Mouse (Mus musculus) forebrain, embryonic 16.5 days (tissue): ENCODE data around the gene Vstm4. TPM values are rescaled to one million over a fixed set of nuclear protein-coding genes. Genes with fewer than 3 reads are reported as not detected.

Experiments
- ATAC-seq: fragments of 200-750 bp; cut with Nextera tagmentation; 2 replicates; pipeline ENCODE4 v1.8.0; 2017; ENCODE audit warnings: mild to moderate bottlenecking, moderate library complexity
- H3K27ac ChIP-seq: fragments of 300-500 bp; sonication (generic); 2 replicates; pipeline ENCODE4 v1.5.1; 2014; ENCODE audit warnings: low read length, control low read depth
- H3K27me3 ChIP-seq: fragments of 300-500 bp; sonication (generic); replicated peaks from 2 replicates; pipeline ENCODE4 v1.6.1; 2014; ENCODE audit warnings: low read length; ENCODE audit not compliant: control insufficient read depth, insufficient read depth
- H3K36me3 ChIP-seq: fragments of 300-500 bp; sonication (generic); 2 replicates; pipeline ENCODE4 v1.6.1; 2014; ENCODE audit not compliant: control insufficient read depth, insufficient read depth
- H3K4me1 ChIP-seq: fragments of 300-500 bp; sonication (generic); replicated peaks from 2 replicates; pipeline ENCODE4 v1.6.1; 2014; ENCODE audit warnings: low read length; ENCODE audit not compliant: control insufficient read depth, insufficient read depth
- H3K4me2 ChIP-seq: fragments of 300-500 bp; sonication (generic); 2 replicates; pipeline ENCODE4 v1.6.1; 2014; ENCODE audit warnings: mild to moderate bottlenecking, low read length, control low read depth
- H3K4me3 ChIP-seq: fragments of 300-500 bp; sonication (generic); replicated peaks from 2 replicates; pipeline ENCODE4 v1.5.1; 2014; ENCODE audit warnings: mild to moderate bottlenecking, low read length, control low read depth
- H3K9ac ChIP-seq: fragments of 300-500 bp; sonication (generic); replicated peaks from 2 replicates; pipeline ENCODE4 v1.6.1; 2014; ENCODE audit warnings: low read depth, low read length, control low read depth
- H3K9me3 ChIP-seq: fragments of 300-500 bp; sonication (generic); 2 replicates; pipeline ENCODE4 v1.6.1; 2016; ENCODE audit warnings: low read length; ENCODE audit not compliant: control insufficient read depth
- WGBS: fragments of 180-500 bp; shearing (Covaris S2); extraction: QIAGEN DNeasy Blood & Tissue Kit; methylation state at CpG from one replicate; pipeline ENCODE4 v1.1.7; 2014; 5-methylcytosine and 5-hydroxymethylcytosine counted together
- polyA plus RNA-seq: library from polyadenylated mRNA; unstranded; fragments of >200 nt; fragmentation: Nextera tagmentation; extraction: Ambion mirVana; gene quantifications from 2 replicates; pipeline ENCODE4 v1.2.1, GENCODE M21; 2015

Gene Vstm4
- 6.4 and 8.8 TPM in 2 replicates for polyA plus RNA-seq

DNA sequence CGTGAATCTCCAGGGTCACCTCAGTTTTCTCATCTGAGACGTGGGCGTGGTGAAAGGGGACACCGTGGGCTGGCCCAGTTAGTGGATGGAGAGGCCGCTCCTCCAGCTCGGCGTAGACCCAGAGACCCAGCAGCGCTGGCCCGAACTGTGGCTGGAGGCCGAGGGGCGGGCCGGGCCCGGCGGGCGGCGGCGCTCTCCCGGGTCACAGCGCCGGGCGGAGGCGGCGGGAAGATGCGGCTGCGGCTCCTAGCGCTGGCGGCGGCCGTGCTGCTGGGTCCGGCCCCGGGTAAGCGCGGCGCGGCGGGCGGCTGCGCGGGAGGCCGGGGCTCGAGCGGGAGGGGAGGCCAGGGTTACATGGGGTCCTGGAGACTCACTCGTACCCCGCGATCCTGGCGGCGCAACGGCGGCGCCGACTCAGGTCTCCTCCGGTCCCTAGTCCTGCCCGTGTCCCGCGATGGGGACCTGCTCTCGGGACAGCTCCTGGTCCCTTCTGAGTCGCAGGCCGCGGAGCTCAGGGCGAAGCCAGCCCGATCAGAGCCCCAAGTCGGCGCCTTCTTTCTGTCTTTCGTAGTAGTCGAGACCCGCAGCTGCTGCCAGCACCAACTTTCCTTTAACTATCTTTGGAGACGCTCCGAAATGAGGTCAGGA is at the start of gene Vstm4:
Vstm4 (plus strand) TSS at position 76 of the 648 bp plus-strand sequence.
- H3K4me1 ChIP-seq, result peaks cover 7% of the 10 kb centered on the region
- no peak within 1 kb of the TSS for H3K27ac ChIP-seq
- peak within 1 kb of the TSS; percentile 77 for H3K4me2 ChIP-seq
- ATAC-seq, result peak; percentile 82
- H3K36me3 ChIP-seq, result no peaks in the 10 kb centered on the region
- peak within 1 kb of the TSS; percentile 67 for H3K9ac ChIP-seq
- H3K9me3 ChIP-seq, result no peaks in the 10 kb centered on the region
- H3K27me3 ChIP-seq, result no peaks in the 10 kb centered on the region; the same call in 1 of the 2 replicates
- WGBS, result under 1% methylated on average over 61 of the region's 68 CpGs
- peak within 1 kb of the TSS; percentile 53 for H3K4me3 ChIP-seq

DNA sequence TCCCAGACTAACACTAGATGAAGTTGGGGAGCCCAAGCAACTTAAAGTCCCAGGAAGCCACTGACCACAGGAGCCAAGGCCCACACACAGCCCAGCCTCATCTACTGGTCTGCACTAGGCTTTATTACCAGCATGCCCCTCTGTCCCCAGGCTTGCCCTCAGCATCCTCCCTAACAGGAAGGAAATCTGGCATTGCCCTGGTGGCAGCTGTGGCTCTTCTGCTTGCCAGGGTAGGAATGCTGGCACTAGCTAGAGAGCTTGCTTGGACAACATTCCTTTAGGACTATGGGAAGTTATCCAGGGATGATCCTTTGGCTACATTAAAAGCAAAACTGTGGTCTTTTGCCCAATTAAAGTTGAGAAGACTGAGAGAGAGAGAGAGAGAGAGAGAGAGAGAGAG is 46.4 kb upstream of the Vstm4 start:
- no peak overlapping the region for H3K4me2 ChIP-seq
- H3K36me3 ChIP-seq, result no peaks in the 10 kb centered on the region
- H3K4me1 ChIP-seq, result no peaks in the 10 kb centered on the region
- H3K27me3 ChIP-seq, result no peaks in the 10 kb centered on the region
- no peak overlapping the region for H3K27ac ChIP-seq
- no peak for ATAC-seq
- no peak overlapping the region for H3K9ac ChIP-seq
- no peak overlapping the region for H3K4me3 ChIP-seq
- no peaks in the 10 kb centered on the region for H3K9me3 ChIP-seq

DNA sequence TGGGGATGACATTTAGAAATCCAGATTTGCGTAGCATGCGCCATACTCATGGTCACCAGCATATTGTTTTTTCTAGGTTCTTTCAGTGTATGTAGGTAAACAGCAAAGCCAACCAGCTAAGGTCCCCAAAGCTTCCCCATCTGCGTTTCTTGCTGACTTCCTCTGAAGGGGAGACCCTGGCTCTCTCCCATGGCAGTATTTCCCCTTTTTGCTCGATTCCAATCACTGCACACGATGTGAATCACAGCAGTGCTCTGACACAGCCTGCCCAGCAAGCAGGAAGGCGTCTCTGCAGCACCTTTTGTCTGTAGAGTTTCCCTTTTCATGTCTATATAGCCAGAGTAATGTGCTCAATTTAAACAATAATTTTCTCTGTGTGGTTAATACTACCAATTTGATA is 44.1 kb upstream of the Vstm4 start:
- no peaks in the 10 kb centered on the region for H3K27me3 ChIP-seq
- no peaks in the 10 kb centered on the region for H3K9me3 ChIP-seq
- no peak for ATAC-seq
- no peak overlapping the region for H3K27ac ChIP-seq
- H3K9ac ChIP-seq, result no peak overlapping the region
- no peaks in the 10 kb centered on the region for H3K36me3 ChIP-seq
- H3K4me2 ChIP-seq, result no peak overlapping the region
- H3K4me3 ChIP-seq, result no peak overlapping the region
- no peaks in the 10 kb centered on the region for H3K4me1 ChIP-seq
- WGBS, result 62% methylated on average over 6 of the region's 6 CpGs

DNA sequence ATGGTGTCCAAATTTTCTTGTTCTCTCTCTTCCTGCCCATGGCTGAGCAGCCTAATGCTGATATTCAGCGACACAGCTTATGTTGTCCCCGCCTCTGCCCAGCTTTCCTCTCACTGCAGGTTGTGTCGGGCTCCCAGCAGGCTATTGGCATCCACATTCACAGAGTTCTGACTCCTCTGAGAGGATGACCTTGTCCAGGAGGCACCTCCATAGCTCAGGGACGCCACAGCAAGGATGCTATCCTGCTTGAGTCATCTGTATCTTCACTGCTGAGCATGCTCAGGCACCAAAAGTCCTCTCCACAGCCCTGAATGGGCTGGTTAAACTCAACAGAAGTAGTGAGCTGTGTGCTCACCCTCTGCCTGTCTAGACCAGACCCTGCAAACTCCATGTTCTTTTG is 41.6 kb upstream of the Vstm4 start:
- H3K4me2 ChIP-seq, result no peak overlapping the region
- H3K27me3 ChIP-seq, result no peaks in the 10 kb centered on the region
- H3K4me1 ChIP-seq, result no peaks in the 10 kb centered on the region
- 68% methylated on average over 4 of the region's 4 CpGs for WGBS
- no peak overlapping the region for H3K27ac ChIP-seq
- H3K9ac ChIP-seq, result no peak overlapping the region
- no peak for ATAC-seq
- H3K36me3 ChIP-seq, result no peaks in the 10 kb centered on the region
- H3K9me3 ChIP-seq, result no peaks in the 10 kb centered on the region
- H3K4me3 ChIP-seq, result no peak overlapping the region

GRCm38 (mm10) chr14:32816533-32816932 is 40.0 kb upstream of the Vstm4 start:
- H3K27me3 ChIP-seq, result no peaks in the 10 kb centered on the region
- no peaks in the 10 kb centered on the region for H3K4me1 ChIP-seq
- 79% methylated on average over 4 of the region's 4 CpGs for WGBS
- no peak for ATAC-seq
- no peaks in the 10 kb centered on the region for H3K36me3 ChIP-seq
- no peaks in the 10 kb centered on the region for H3K9me3 ChIP-seq
- no peak overlapping the region for H3K9ac ChIP-seq
- H3K27ac ChIP-seq, result no peak overlapping the region
- H3K4me2 ChIP-seq, result no peak overlapping the region
- H3K4me3 ChIP-seq, result no peak overlapping the region

DNA sequence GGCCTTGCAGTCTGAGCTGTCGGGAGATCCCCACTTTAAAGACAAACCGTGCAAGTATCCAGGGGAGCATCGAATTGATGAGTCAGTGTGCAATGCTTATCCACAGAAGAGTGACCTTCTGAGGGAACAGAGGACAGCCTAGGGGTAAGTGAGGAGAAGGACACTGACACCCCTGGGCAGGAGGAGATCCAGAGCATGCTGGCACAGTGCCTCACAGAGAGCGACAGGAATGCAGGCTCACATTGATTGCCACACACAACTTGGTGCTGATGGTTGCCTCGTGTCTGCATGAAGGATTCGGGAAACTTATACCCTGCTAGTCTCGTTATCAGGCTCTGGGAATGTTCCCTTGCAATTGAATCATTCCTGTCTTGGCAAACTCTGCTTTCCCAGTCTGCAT is 39.3 kb upstream of the Vstm4 start:
- no peak for ATAC-seq
- no peaks in the 10 kb centered on the region for H3K4me1 ChIP-seq
- H3K27me3 ChIP-seq, result no peaks in the 10 kb centered on the region
- WGBS, result 56% methylated on average over 7 of the region's 7 CpGs
- H3K9me3 ChIP-seq, result no peaks in the 10 kb centered on the region
- H3K36me3 ChIP-seq, result no peaks in the 10 kb centered on the region
- H3K9ac ChIP-seq, result no peak overlapping the region
- H3K27ac ChIP-seq, result no peak overlapping the region
- H3K4me2 ChIP-seq, result no peak overlapping the region
- no peak overlapping the region for H3K4me3 ChIP-seq

DNA sequence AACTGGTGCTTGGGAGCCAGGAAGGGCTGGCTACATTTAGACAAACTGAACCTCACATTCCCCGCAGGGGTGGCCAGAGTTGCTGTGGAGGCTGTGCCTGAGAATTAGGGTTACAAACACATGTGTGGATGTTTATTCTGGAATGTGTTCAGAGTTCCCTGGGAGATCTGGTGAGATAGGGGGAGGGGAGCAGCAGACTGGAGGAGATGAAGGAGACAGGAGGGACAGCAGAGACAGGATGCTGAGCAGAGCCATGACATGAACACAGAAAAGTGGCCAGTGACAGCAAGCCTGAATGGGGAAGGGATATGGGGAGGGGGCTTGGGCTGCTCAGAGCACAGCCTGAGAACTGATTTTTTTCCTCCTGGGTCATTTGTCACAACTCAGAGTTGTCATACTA is 37.3 kb upstream of the Vstm4 start:
- ATAC-seq, result no peak
- no peaks in the 10 kb centered on the region for H3K27me3 ChIP-seq
- no peaks in the 10 kb centered on the region for H3K36me3 ChIP-seq
- no peak overlapping the region for H3K4me3 ChIP-seq
- no peaks in the 10 kb centered on the region for H3K9me3 ChIP-seq
- H3K27ac ChIP-seq, result no peak overlapping the region
- H3K9ac ChIP-seq, result no peak overlapping the region
- H3K4me1 ChIP-seq, result no peaks in the 10 kb centered on the region
- H3K4me2 ChIP-seq, result no peak overlapping the region
- 82% methylated on average over 1 of the region's 1 CpGs for WGBS

- Histone ChIP-seq H3K36me3 (no peaks in the 10 kb centered on the region), H3K9ac (no peak overlapping the region), H3K9me3 (no peaks in the 10 kb centered on the region), H3K4me3 (no peak overlapping the region), H3K27ac (no peak overlapping the region), H3K4me2 (no peak overlapping the region), H3K27me3 (no peaks in the 10 kb centered on the region), H3K4me1 (peaks cover 4% of the 10 kb centered on the region; the same call in 1 of the 2 replicates)
- 79% methylated on average over 4 of the region's 4 CpGs for WGBS
- ATAC-seq, result no peak
These were observed 33.7 kb upstream of the Vstm4 start for GRCm38 (mm10) chr14:32822812-32823211.

DNA sequence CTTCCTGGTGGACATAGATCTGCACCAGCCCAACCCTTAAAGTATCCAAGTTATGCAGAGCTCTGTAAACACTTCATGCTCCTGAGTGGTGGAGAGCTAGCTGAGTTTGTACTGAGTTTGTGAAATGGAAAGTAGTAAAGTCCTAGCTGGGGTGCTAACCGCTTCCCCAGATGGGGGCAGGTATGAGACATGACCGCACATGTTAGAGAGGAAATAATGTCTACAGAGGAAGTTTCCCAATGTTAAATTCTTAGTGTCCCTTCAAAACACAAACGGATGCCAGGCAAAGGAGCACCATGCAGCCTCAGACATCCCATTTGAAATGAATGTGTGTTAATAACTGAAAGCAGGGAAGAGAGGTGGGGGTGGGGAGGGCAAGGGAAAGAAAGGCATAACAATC is 32.7 kb upstream of the Vstm4 start:
- Histone ChIP-seq H3K4me1 (peaks cover 4% of the 10 kb centered on the region; the same call in 1 of the 2 replicates), H3K9me3 (no peaks in the 10 kb centered on the region), H3K27me3 (no peaks in the 10 kb centered on the region), H3K4me3 (no peak overlapping the region), H3K36me3 (no peaks in the 10 kb centered on the region), H3K27ac (no peak overlapping the region), H3K4me2 (no peak overlapping the region), H3K9ac (no peak overlapping the region)
- WGBS, result 89% methylated on average over 3 of the region's 3 CpGs
- ATAC-seq, result no peak
